Mouse (Mus musculus) neutrophil, adult 59 days (primary cell): ENCODE results near the gene Ppfia2. TPM values are rescaled to one million over a fixed set of nuclear protein-coding genes. Genes with fewer than 3 reads are reported as not detected.

Source experiments
- total RNA-seq, 2 experiments: library from RNA; stranded (reverse); gene quantifications; 1 replicate in 1 of 2; 2 replicates in 1 of 2; pipeline ENCODE4 v1.2.4; 2023

The Ppfia2 gene
- not detected for total RNA-seq

DNA sequence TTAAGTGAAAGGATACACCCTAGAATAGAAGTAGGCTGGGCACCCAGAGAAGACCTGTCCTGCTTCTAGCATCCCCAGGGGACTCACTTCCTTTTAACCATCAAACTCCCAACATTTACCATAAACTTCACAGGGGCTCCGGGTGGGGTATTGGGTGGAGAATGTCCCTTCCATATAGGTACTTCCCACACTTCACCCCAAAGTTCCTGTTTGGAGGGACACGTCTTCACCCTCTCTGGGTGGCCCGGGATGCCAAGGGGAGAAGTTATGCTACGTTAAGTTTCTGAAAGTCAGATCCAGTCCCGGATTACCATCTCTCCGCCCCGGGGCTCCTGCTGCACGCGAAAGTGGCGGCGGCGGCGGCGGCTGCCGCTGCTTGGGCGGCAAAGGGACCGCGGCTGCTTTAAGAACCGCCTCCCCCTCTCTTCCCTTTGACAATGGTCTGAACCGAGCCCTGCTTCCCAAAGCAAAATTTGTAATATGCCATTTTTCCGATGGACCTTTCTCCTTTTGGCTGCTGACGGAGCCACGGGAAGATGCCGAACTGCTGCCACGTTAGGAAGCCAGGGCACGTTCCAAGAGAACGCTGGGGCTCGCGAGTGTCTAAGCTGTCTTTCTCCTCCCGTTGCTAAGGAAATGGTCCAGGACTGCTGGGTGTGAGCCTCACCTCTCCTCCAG, at the start of gene Ppfia2:
Ppfia2 (plus strand) TSS at position 485 of the 678 bp plus-strand sequence.

